Mouse (Mus musculus) limb, embryonic 15.5 days (tissue): ENCODE measurements around the gene Cdk5r1. TPM values are rescaled to one million over a fixed set of nuclear protein-coding genes. Genes with fewer than 3 reads are reported as not detected.

Experiments used
- ATAC-seq: fragments of 200-750 bp; cut with Nextera tagmentation; 2 replicates; pipeline ENCODE4 v1.8.0; 2017; ENCODE audit warnings: low read depth, moderate TSS enrichment; ENCODE audit not compliant: insufficient number of reproducible peaks, low FRiP score, low TSS enrichment
- H3K27ac ChIP-seq: fragments of 300-500 bp; sonication (generic); 2 replicates; pipeline ENCODE4 v1.5.1; 2015; ENCODE audit warnings: moderate library complexity, mild to moderate bottlenecking, inconsistent platforms
- H3K27me3 ChIP-seq: fragments of 300-500 bp; sonication (generic); 2 replicates; pipeline ENCODE4 v1.6.1; 2015; ENCODE audit warnings: inconsistent platforms
- H3K36me3 ChIP-seq: fragments of 300-500 bp; sonication (generic); 2 replicates; pipeline ENCODE4 v1.6.1; 2015; ENCODE audit warnings: inconsistent platforms
- H3K4me1 ChIP-seq: fragments of 300-500 bp; sonication (generic); 2 replicates; pipeline ENCODE4 v1.6.1; 2015; ENCODE audit warnings: inconsistent platforms
- H3K4me2 ChIP-seq: fragments of 300-500 bp; sonication (generic); 2 replicates; pipeline ENCODE4 v1.6.1; 2015; ENCODE audit warnings: mild to moderate bottlenecking, inconsistent platforms
- H3K4me3 ChIP-seq: fragments of 300-500 bp; sonication (generic); 2 replicates; pipeline ENCODE4 v1.5.1; 2015; ENCODE audit warnings: mild to moderate bottlenecking, inconsistent platforms
- H3K9ac ChIP-seq: fragments of 300-500 bp; sonication (generic); 2 replicates; pipeline ENCODE4 v1.6.1; 2015; ENCODE audit warnings: inconsistent platforms
- H3K9me3 ChIP-seq: fragments of 300-500 bp; sonication (generic); 2 replicates; pipeline ENCODE4 v1.6.1; 2016; ENCODE audit warnings: inconsistent platforms
- WGBS: fragments of 180-500 bp; shearing (Covaris S2); methylation state at CpG from one replicate; pipeline ENCODE4 v1.1.7; 2015; 5-methylcytosine and 5-hydroxymethylcytosine counted together
- polyA plus RNA-seq: library from polyadenylated mRNA; unstranded; fragments of >200 nt; fragmentation: Nextera tagmentation; extraction: Ambion mirVana; gene quantifications from 2 replicates; pipeline ENCODE4 v1.2.1, GENCODE M21; 2015

Cdk5r1 gene
- polyA plus RNA-seq, 1 experiment from 2014 or later = 2.3 TPM

GRCm38 (mm10) chr11:80495972-80496371 is 19.1 kb downstream of the Cdk5r1 start:
- no peak overlapping the region for H3K27ac ChIP-seq
- 93% methylated on average over 6 of the region's 6 CpGs for WGBS
- no peaks in the 10 kb centered on the region for H3K9me3 ChIP-seq
- no peak for ATAC-seq
- H3K4me1 ChIP-seq = peaks cover 12% of the 10 kb centered on the region
- H3K36me3 ChIP-seq = no peaks in the 10 kb centered on the region
- no peaks in the 10 kb centered on the region for H3K27me3 ChIP-seq
- no peak overlapping the region for H3K4me2 ChIP-seq
- H3K4me3 ChIP-seq = no peak overlapping the region
- H3K9ac ChIP-seq = no peak overlapping the region

GRCm38 (mm10) chr11:80496640-80497039 is 19.8 kb downstream of the Cdk5r1 start:
- Histone ChIP-seq H3K4me2 (no peak overlapping the region), H3K27me3 (no peaks in the 10 kb centered on the region), H3K9ac (no peak overlapping the region), H3K36me3 (no peaks in the 10 kb centered on the region), H3K27ac (no peak overlapping the region), H3K4me3 (no peak overlapping the region), H3K9me3 (no peaks in the 10 kb centered on the region), H3K4me1 (peaks cover 12% of the 10 kb centered on the region)
- 88% methylated on average over 1 of the region's 1 CpGs for WGBS
- ATAC-seq = no peak

GRCm38 (mm10) chr11:80497225-80497919 is 20.5 kb downstream of the Cdk5r1 start:
- ATAC-seq = no peak
- Histone ChIP-seq H3K4me2 (no peak overlapping the region), H3K27me3 (no peaks in the 10 kb centered on the region), H3K36me3 (no peaks in the 10 kb centered on the region), H3K4me3 (no peak overlapping the region), H3K9me3 (no peaks in the 10 kb centered on the region), H3K9ac (no peak overlapping the region), H3K4me1 (peaks cover 12% of the 10 kb centered on the region), H3K27ac (no peak overlapping the region)
- 72% methylated on average over 10 of the region's 10 CpGs for WGBS

- Histone ChIP-seq H3K27me3 (no peaks in the 10 kb centered on the region), H3K36me3 (no peaks in the 10 kb centered on the region), H3K9ac (no peak overlapping the region), H3K27ac (no peak overlapping the region), H3K4me2 (no peak overlapping the region), H3K4me1 (peaks cover 12% of the 10 kb centered on the region), H3K9me3 (no peaks in the 10 kb centered on the region), H3K4me3 (no peak overlapping the region)
- WGBS = 53% methylated on average over 11 of the region's 11 CpGs
- no peak for ATAC-seq
Measured at GRCm38 (mm10) chr11:80498328-80499070, 21.7 kb downstream of the Cdk5r1 start.

- no peak overlapping the region for H3K27ac ChIP-seq
- no peak overlapping the region for H3K4me2 ChIP-seq
- ATAC-seq = no peak
- no peaks in the 10 kb centered on the region for H3K36me3 ChIP-seq
- peaks cover 18% of the 10 kb centered on the region for H3K4me1 ChIP-seq
- no peaks in the 10 kb centered on the region for H3K9me3 ChIP-seq
- no peak overlapping the region for H3K4me3 ChIP-seq
- WGBS = 69% methylated on average over 4 of the region's 4 CpGs
- H3K9ac ChIP-seq = no peak overlapping the region
- H3K27me3 ChIP-seq = no peaks in the 10 kb centered on the region
Measured at GRCm38 (mm10) chr11:80499550-80499952, 22.7 kb downstream of the Cdk5r1 start.

GRCm38 (mm10) chr11:80503281-80503680 is 26.5 kb downstream of the Cdk5r1 start:
- Histone ChIP-seq H3K27me3 (no peaks in the 10 kb centered on the region), H3K27ac (no peak overlapping the region), H3K4me3 (no peak overlapping the region), H3K9me3 (no peaks in the 10 kb centered on the region), H3K4me2 (no peak overlapping the region), H3K4me1 (peaks cover 21% of the 10 kb centered on the region), H3K9ac (no peak overlapping the region), H3K36me3 (no peaks in the 10 kb centered on the region)
- no peak for ATAC-seq
- 83% methylated on average over 6 of the region's 6 CpGs for WGBS

GRCm38 (mm10) chr11:80503726-80504452 is 27.1 kb downstream of the Cdk5r1 start:
- H3K36me3 ChIP-seq = no peaks in the 10 kb centered on the region
- H3K9ac ChIP-seq = no peak overlapping the region
- ATAC-seq = no peak
- no peak overlapping the region for H3K4me3 ChIP-seq
- no peak overlapping the region for H3K27ac ChIP-seq
- peaks cover 17% of the 10 kb centered on the region for H3K4me1 ChIP-seq
- H3K4me2 ChIP-seq = no peak overlapping the region
- 39% methylated on average over 13 of the region's 13 CpGs for WGBS
- H3K27me3 ChIP-seq = no peaks in the 10 kb centered on the region
- no peaks in the 10 kb centered on the region for H3K9me3 ChIP-seq

GRCm38 (mm10) chr11:80504519-80505385 is 27.9 kb downstream of the Cdk5r1 start:
- Histone ChIP-seq H3K9ac (no peak overlapping the region), H3K9me3 (no peaks in the 10 kb centered on the region), H3K27ac (no peak overlapping the region), H3K36me3 (no peaks in the 10 kb centered on the region), H3K27me3 (no peaks in the 10 kb centered on the region), H3K4me2 (no peak overlapping the region), H3K4me1 (peaks cover 16% of the 10 kb centered on the region), H3K4me3 (no peak overlapping the region)
- no peak for ATAC-seq
- WGBS = 42% methylated on average over 6 of the region's 6 CpGs

- Histone ChIP-seq H3K36me3 (no peaks in the 10 kb centered on the region), H3K27ac (no peak overlapping the region), H3K4me2 (no peak overlapping the region), H3K9me3 (no peaks in the 10 kb centered on the region), H3K27me3 (no peaks in the 10 kb centered on the region), H3K4me3 (no peak overlapping the region), H3K9ac (no peak overlapping the region), H3K4me1 (peaks cover 16% of the 10 kb centered on the region)
- ATAC-seq = no peak
- WGBS = 80% methylated on average over 3 of the region's 3 CpGs
Measured at GRCm38 (mm10) chr11:80505581-80505980, 28.8 kb downstream of the Cdk5r1 start.

GRCm38 (mm10) chr11:80506483-80506882 is 29.7 kb downstream of the Cdk5r1 start:
- no peaks in the 10 kb centered on the region for H3K9me3 ChIP-seq
- H3K9ac ChIP-seq = no peak overlapping the region
- no peak for ATAC-seq
- H3K27me3 ChIP-seq = no peaks in the 10 kb centered on the region
- H3K36me3 ChIP-seq = no peaks in the 10 kb centered on the region
- H3K4me1 ChIP-seq = peaks cover 16% of the 10 kb centered on the region
- no peak overlapping the region for H3K4me2 ChIP-seq
- H3K27ac ChIP-seq = no peak overlapping the region
- H3K4me3 ChIP-seq = no peak overlapping the region

- H3K4me2 ChIP-seq = no peak overlapping the region
- no peaks in the 10 kb centered on the region for H3K36me3 ChIP-seq
- H3K9ac ChIP-seq = no peak overlapping the region
- no peaks in the 10 kb centered on the region for H3K27me3 ChIP-seq
- no peak overlapping the region for H3K27ac ChIP-seq
- H3K4me1 ChIP-seq = peaks cover 16% of the 10 kb centered on the region
- ATAC-seq = no peak
- H3K4me3 ChIP-seq = no peak overlapping the region
- no peaks in the 10 kb centered on the region for H3K9me3 ChIP-seq
- 91% methylated on average over 6 of the region's 6 CpGs for WGBS
Measured at GRCm38 (mm10) chr11:80507791-80508190, 31.0 kb downstream of the Cdk5r1 start.
